Mouse (Mus musculus) ES-Bruce4 (cell line): ENCODE results near the gene D8Ertd738e. TPM values are rescaled to one million over a fixed set of nuclear protein-coding genes. Genes with fewer than 3 reads are reported as not detected.
A peak's percentile ranks its signal among the peaks of the same experiment; 100 is the strongest.

ENCODE experiments used
- H3K27ac ChIP-seq: 2 replicates; pipeline ENCODE4 v1.5.1; 2012; ENCODE audit warnings: low read length, inconsistent platforms; ENCODE audit not compliant: insufficient read depth
- H3K27me3 ChIP-seq: 2 replicates; pipeline ENCODE4 v1.6.1; 2012; ENCODE audit warnings: mild to moderate bottlenecking, low read length, inconsistent platforms; ENCODE audit not compliant: control insufficient read depth, poor library complexity, insufficient read depth, severe bottlenecking
- H3K36me3 ChIP-seq: 2 replicates; pipeline ENCODE4 v1.6.1; 2012; ENCODE audit warnings: inconsistent platforms, mild to moderate bottlenecking, low read length, moderate library complexity; ENCODE audit not compliant: control insufficient read depth, poor library complexity, insufficient read depth, severe bottlenecking
- H3K4me1 ChIP-seq: one replicate; pipeline ENCODE4 v1.8.1; 2011; ENCODE audit warnings: low read length; ENCODE audit not compliant: control insufficient read depth, insufficient read depth
- H3K4me3 ChIP-seq: 2 replicates; pipeline ENCODE4 v1.5.1; 2011; ENCODE audit warnings: low read depth, mild to moderate bottlenecking, low read length
- H3K9ac ChIP-seq: 2 replicates; pipeline ENCODE4 v1.6.1; 2012; ENCODE audit warnings: low read depth, mild to moderate bottlenecking, inconsistent platforms; ENCODE audit not compliant: poor library complexity, severe bottlenecking
- H3K9me3 ChIP-seq: replicated peaks from 2 replicates; pipeline ENCODE4 v1.6.1; 2012; ENCODE audit warnings: mild to moderate bottlenecking, low read length, inconsistent platforms; ENCODE audit not compliant: control insufficient read depth, poor library complexity, insufficient read depth, severe bottlenecking
- CTCF ChIP-seq: IDR thresholded peaks from one replicate; pipeline ENCODE4 v1.8.1; 2011; ENCODE audit warnings: low read depth, low read length
- EP300 ChIP-seq: IDR thresholded peaks from 2 replicates; pipeline ENCODE4 v1.6.1; 2011; ENCODE audit warnings: low read depth, low read length; ENCODE audit not compliant: insufficient read depth
- POLR2A ChIP-seq: IDR thresholded peaks from one replicate; pipeline ENCODE4 v1.8.1; 2011; ENCODE audit warnings: low read length; ENCODE audit not compliant: insufficient read depth
- polyA plus RNA-seq: library from polyadenylated mRNA; stranded (reverse); fragments of >200 nt; gene quantifications from 2 replicates; pipeline ENCODE4 v1.2.4, GENCODE M21; 2011; ENCODE audit warnings: low read depth; ENCODE audit not compliant: missing spikeins, insufficient read depth, insufficient read length

The D8Ertd738e gene
- polyA plus RNA-seq, 1 experiment, result 90.6 TPM

- Histone ChIP-seq H3K4me1 (no peaks in the 10 kb centered on the region), H3K27me3 (no peaks in the 10 kb centered on the region), H3K9ac (no peak overlapping the region), H3K9me3 (no peaks in the 10 kb centered on the region), H3K36me3 (peaks cover 32% of the 10 kb centered on the region), H3K4me3 (no peak overlapping the region), H3K27ac (no peak overlapping the region)
- no peak for TF ChIP-seq CTCF
- no peak for TF ChIP-seq POLR2A
- no peak for TF ChIP-seq EP300
These were observed 36.2 kb downstream of the D8Ertd738e start for GRCm38 (mm10) chr8:84213277-84213676.

GRCm38 (mm10) chr8:84211881-84212563, 37.5 kb downstream of the D8Ertd738e start:
- Histone ChIP-seq H3K27me3 (no peaks in the 10 kb centered on the region), H3K9ac (no peak overlapping the region), H3K4me3 (no peak overlapping the region), H3K36me3 (peaks cover 26% of the 10 kb centered on the region), H3K9me3 (no peaks in the 10 kb centered on the region), H3K27ac (no peak overlapping the region), H3K4me1 (no peaks in the 10 kb centered on the region)
- TF ChIP-seq EP300, result no peak
- TF ChIP-seq CTCF, result no peak
- TF ChIP-seq POLR2A, result no peak

GRCm38 (mm10) chr8:84211202-84211601, 38.3 kb downstream of the D8Ertd738e start:
- Histone ChIP-seq H3K4me1 (no peaks in the 10 kb centered on the region), H3K9me3 (no peaks in the 10 kb centered on the region), H3K27me3 (no peaks in the 10 kb centered on the region), H3K36me3 (peaks cover 29% of the 10 kb centered on the region), H3K27ac (peak overlapping the region; percentile 15), H3K9ac (no peak overlapping the region), H3K4me3 (no peak overlapping the region)
- TF ChIP-seq CTCF (no peak), EP300 (no peak), POLR2A (no peak)

DNA sequence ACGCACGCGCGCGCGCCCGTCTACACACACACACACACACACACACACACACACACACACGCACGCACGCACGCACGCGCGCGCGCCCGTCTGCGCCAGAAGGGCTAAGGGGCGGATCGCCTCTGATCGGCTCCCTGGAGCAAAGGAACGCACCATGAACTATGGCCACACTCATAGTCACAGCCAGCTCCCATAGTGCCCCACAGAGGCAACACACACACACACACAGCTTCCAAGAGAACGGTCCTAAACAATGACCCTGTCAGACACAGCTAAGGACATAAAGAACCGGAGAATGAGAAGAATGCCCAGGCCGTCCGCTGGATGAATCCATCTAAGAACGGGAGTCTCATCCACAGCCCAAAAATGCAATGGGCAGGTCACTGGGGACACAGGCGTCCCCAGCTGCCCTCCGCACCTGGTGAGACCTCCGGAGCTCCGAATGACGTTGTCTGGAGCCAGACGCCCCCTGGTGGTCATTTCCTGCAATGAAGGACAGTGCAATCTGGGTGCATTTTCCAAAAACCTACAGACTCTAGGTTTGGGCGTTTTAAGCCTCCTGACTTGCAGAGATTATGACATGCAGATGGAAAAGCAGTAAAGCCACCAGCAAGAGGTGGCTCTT, 39.2 kb downstream of the D8Ertd738e start:
- Histone ChIP-seq H3K27me3 (no peaks in the 10 kb centered on the region), H3K9ac (peak overlapping the region; percentile 57), H3K9me3 (no peaks in the 10 kb centered on the region), H3K36me3 (peaks cover 29% of the 10 kb centered on the region), H3K4me3 (peak overlapping the region; percentile 55), H3K4me1 (no peaks in the 10 kb centered on the region), H3K27ac (peak overlapping the region; percentile 42)
- TF ChIP-seq EP300, result 0 out of 2 replicates have a peak, but pooled peaks have one; percentile 18
- TF ChIP-seq POLR2A, result no peak
- peak; percentile 83 for TF ChIP-seq CTCF

- H3K4me3 ChIP-seq, result no peak overlapping the region
- H3K36me3 ChIP-seq, result peaks cover 26% of the 10 kb centered on the region
- no peaks in the 10 kb centered on the region for H3K27me3 ChIP-seq
- peak overlapping the region; percentile 5; the same call in 1 of the 2 replicates for H3K27ac ChIP-seq
- H3K4me1 ChIP-seq, result no peaks in the 10 kb centered on the region
- H3K9me3 ChIP-seq, result no peaks in the 10 kb centered on the region
- no peak for TF ChIP-seq CTCF
- TF ChIP-seq EP300, result no peak
- no peak for TF ChIP-seq POLR2A
- no peak overlapping the region for H3K9ac ChIP-seq
These were observed 40.8 kb downstream of the D8Ertd738e start for GRCm38 (mm10) chr8:84208381-84209380.
